Mouse (Mus musculus): Measurements from ENCODE around the gene Rbm47.

GRCm38 (mm10) chr5:66036440-66037054 lies 136.4 kb downstream of the Rbm47 start:
- no peak for TF ChIP-seq GATA1 (IDR thresholded peaks at IDR 0.05; ENCODE audit: low read length)
- no peak for TF ChIP-seq TAL1 (IDR thresholded peaks at IDR 0.05; ENCODE audit: low read length)
